Mouse (Mus musculus) megakaryocyte, embryonic 14.5 days (primary cell): ENCODE measurements around the gene Arfgap3.

Experiments used
- FLI1 ChIP-seq: IDR thresholded peaks from 2 replicates; pipeline ENCODE4 v1.6.1; 2012; ENCODE audit warnings: low read length, inconsistent platforms, mixed read lengths
- GATA1 ChIP-seq: IDR thresholded peaks from 3 replicates; pipeline ENCODE4 v1.6.1; 2012; ENCODE audit warnings: mixed read lengths, low read length, inconsistent platforms, borderline replicate concordance

- TF ChIP-seq GATA1, result no peak
- no peak for TF ChIP-seq FLI1
Measured at GRCm38 (mm10) chr15:83314914-83315313, 35.1 kb downstream of the Arfgap3 start.
